Mouse (Mus musculus) intestine, embryonic 16.5 days (tissue): ENCODE data around the gene 4930556J24Rik. TPM values are rescaled to one million over a fixed set of nuclear protein-coding genes. Genes with fewer than 3 reads are reported as not detected.

ENCODE experiments used
- ATAC-seq: fragments of 200-750 bp; cut with Nextera tagmentation; 2 replicates; pipeline ENCODE4 v1.8.0; 2017; ENCODE audit warnings: moderate TSS enrichment, moderate library complexity
- H3K27ac ChIP-seq: fragments of 300-500 bp; sonication (generic); 2 replicates; pipeline ENCODE4 v1.5.1; 2014; ENCODE audit warnings: mild to moderate bottlenecking, low read length
- H3K27me3 ChIP-seq: fragments of 300-500 bp; sonication (generic); replicated peaks from 2 replicates; pipeline ENCODE4 v1.6.1; 2014; ENCODE audit warnings: low read length, control low read depth, mixed read lengths; ENCODE audit not compliant: control insufficient read depth, insufficient read depth
- H3K36me3 ChIP-seq: fragments of 300-500 bp; sonication (generic); 2 replicates; pipeline ENCODE4 v1.6.1; 2014; ENCODE audit warnings: low read length, control low read depth; ENCODE audit not compliant: control insufficient read depth, insufficient read depth
- H3K4me1 ChIP-seq: fragments of 300-500 bp; sonication (generic); 2 replicates; pipeline ENCODE4 v1.6.1; 2014; ENCODE audit warnings: low read length, control low read depth, mixed read lengths; ENCODE audit not compliant: control insufficient read depth, insufficient read depth
- H3K4me2 ChIP-seq: fragments of 300-500 bp; sonication (generic); 2 replicates; pipeline ENCODE4 v1.6.1; 2014; ENCODE audit warnings: low read depth, low read length, control low read depth
- H3K4me3 ChIP-seq: fragments of 300-500 bp; sonication (generic); 2 replicates; pipeline ENCODE4 v1.5.1; 2014; ENCODE audit warnings: mild to moderate bottlenecking, low read length
- H3K9ac ChIP-seq: fragments of 300-500 bp; sonication (generic); 2 replicates; pipeline ENCODE4 v1.6.1; 2014; ENCODE audit warnings: low read depth, low read length
- H3K9me3 ChIP-seq: fragments of 300-500 bp; sonication (generic); 2 replicates; pipeline ENCODE4 v1.6.1; 2016; ENCODE audit warnings: low read length, control low read depth; ENCODE audit not compliant: control insufficient read depth
- WGBS: fragments of 180-500 bp; shearing (Covaris S2); extraction: QIAGEN DNeasy Blood & Tissue Kit; methylation state at CpG from one replicate; pipeline ENCODE4 v1.1.7; 2014; 5-methylcytosine and 5-hydroxymethylcytosine counted together
- polyA plus RNA-seq: library from polyadenylated mRNA; unstranded; fragments of >200 nt; fragmentation: Nextera tagmentation; extraction: Ambion mirVana; gene quantifications from 2 replicates; pipeline ENCODE4 v1.2.1, GENCODE M21; 2015

Gene 4930556J24Rik
- polyA plus RNA-seq, 1 experiment from 2014 or later, result not detected

- WGBS, result 18% methylated on average over 66 of the region's 66 CpGs
- Histone ChIP-seq H3K4me1 (no peaks in the 10 kb centered on the region), H3K4me2 (peak overlapping the region; percentile 40), H3K4me3 (peak overlapping the region; percentile 33), H3K9me3 (no peaks in the 10 kb centered on the region), H3K27me3 (peaks cover 12% of the 10 kb centered on the region), H3K27ac (no peak overlapping the region), H3K36me3 (peaks cover 7% of the 10 kb centered on the region; the same call in 1 of the 2 replicates), H3K9ac (0 out of 2 replicates have a peak overlapping the region, but pooled peaks have one; percentile 4)
- ATAC-seq, result no peak
Measured at GRCm38 (mm10) chr11:3997978-3998720, 21.6 kb upstream of the 4930556J24Rik start.

- Histone ChIP-seq H3K4me3 (no peak overlapping the region), H3K9ac (no peak overlapping the region), H3K4me2 (no peak overlapping the region), H3K27ac (no peak overlapping the region), H3K36me3 (peaks cover 7% of the 10 kb centered on the region; the same call in 1 of the 2 replicates), H3K27me3 (peaks cover 12% of the 10 kb centered on the region), H3K4me1 (no peaks in the 10 kb centered on the region), H3K9me3 (no peaks in the 10 kb centered on the region)
- 87% methylated on average over 3 of the region's 3 CpGs for WGBS
- no peak for ATAC-seq
Measured at GRCm38 (mm10) chr11:3996840-3997239, 20.3 kb upstream of the 4930556J24Rik start.

GRCm38 (mm10) chr11:3995511-3995910, 18.9 kb upstream of the 4930556J24Rik start:
- no peak for ATAC-seq
- Histone ChIP-seq H3K9me3 (no peaks in the 10 kb centered on the region), H3K36me3 (peaks cover 7% of the 10 kb centered on the region; the same call in 1 of the 2 replicates), H3K4me1 (no peaks in the 10 kb centered on the region), H3K4me2 (no peak overlapping the region), H3K9ac (no peak overlapping the region), H3K4me3 (no peak overlapping the region), H3K27ac (no peak overlapping the region), H3K27me3 (peaks cover 12% of the 10 kb centered on the region)
- 79% methylated on average over 5 of the region's 5 CpGs for WGBS

GRCm38 (mm10) chr11:3993914-3994313, 17.3 kb upstream of the 4930556J24Rik start:
- no peak overlapping the region for H3K9ac ChIP-seq
- H3K4me2 ChIP-seq, result no peak overlapping the region
- no peak overlapping the region for H3K27ac ChIP-seq
- H3K9me3 ChIP-seq, result no peaks in the 10 kb centered on the region
- peaks cover 7% of the 10 kb centered on the region; the same call in 1 of the 2 replicates for H3K36me3 ChIP-seq
- H3K4me3 ChIP-seq, result no peak overlapping the region
- ATAC-seq, result no peak
- WGBS, result 88% methylated on average over 6 of the region's 6 CpGs
- H3K27me3 ChIP-seq, result peaks cover 11% of the 10 kb centered on the region
- H3K4me1 ChIP-seq, result no peaks in the 10 kb centered on the region; the same call in 1 of the 2 replicates

- Histone ChIP-seq H3K4me2 (no peak overlapping the region), H3K36me3 (peaks cover 3% of the 10 kb centered on the region; the same call in 1 of the 2 replicates), H3K9me3 (no peaks in the 10 kb centered on the region), H3K27me3 (peaks cover 3% of the 10 kb centered on the region), H3K4me3 (no peak overlapping the region), H3K9ac (no peak overlapping the region), H3K4me1 (peaks cover 5% of the 10 kb centered on the region; the same call in 1 of the 2 replicates), H3K27ac (no peak overlapping the region)
- no peak for ATAC-seq
- 65% methylated on average over 6 of the region's 6 CpGs for WGBS
Measured at GRCm38 (mm10) chr11:3993132-3993531, 16.6 kb upstream of the 4930556J24Rik start.

GRCm38 (mm10) chr11:3989748-3990147, 13.2 kb upstream of the 4930556J24Rik start:
- 59% methylated on average over 3 of the region's 3 CpGs for WGBS
- no peak for ATAC-seq

GRCm38 (mm10) chr11:3983863-3984745, 7.5 kb upstream of the 4930556J24Rik start:
- 8% methylated on average over 15 of the region's 15 CpGs for WGBS
- Histone ChIP-seq H3K36me3 (peaks cover 4% of the 10 kb centered on the region; the same call in 1 of the 2 replicates), H3K4me3 (peak overlapping the region; percentile 56), H3K27me3 (peaks cover 2% of the 10 kb centered on the region; the same call in 1 of the 2 replicates), H3K4me2 (peak overlapping the region; percentile 50), H3K9me3 (no peaks in the 10 kb centered on the region), H3K9ac (peak overlapping the region; percentile 69), H3K27ac (peak overlapping the region; percentile 76), H3K4me1 (peaks cover 16% of the 10 kb centered on the region)
- peak; percentile 74 for ATAC-seq

More at GRCm38 (mm10) chr11:3989748-3990147, 13.2 kb upstream of the 4930556J24Rik start:
- Histone ChIP-seq H3K36me3 (no peaks in the 10 kb centered on the region), H3K4me1 (peaks cover 8% of the 10 kb centered on the region; the same call in 1 of the 2 replicates), H3K4me3 (no peak overlapping the region), H3K9ac (no peak overlapping the region), H3K4me2 (no peak overlapping the region), H3K27me3 (no peaks in the 10 kb centered on the region), H3K9me3 (no peaks in the 10 kb centered on the region), H3K27ac (no peak overlapping the region)

- Histone ChIP-seq H3K4me3 (peak within 1 kb of the TSS; percentile 56), H3K4me1 (peaks cover 13% of the 10 kb centered on the region), H3K9ac (peak within 1 kb of the TSS; percentile 69), H3K9me3 (no peaks in the 10 kb centered on the region), H3K27ac (peak within 1 kb of the TSS; percentile 76), H3K27me3 (peaks cover 2% of the 10 kb centered on the region; the same call in 1 of the 2 replicates), H3K4me2 (peak within 1 kb of the TSS; percentile 50), H3K36me3 (peaks cover 9% of the 10 kb centered on the region)
- ATAC-seq, result peak; percentile 84
- WGBS, result under 1% methylated on average over 26 of the region's 37 CpGs
Measured at GRCm38 (mm10) chr11:3983291-3983862, 6.8 kb upstream of the 4930556J24Rik start, which contains the start of gene Gal3st1. Gene Gal3st1, plus strand, starts transcription at chr11:3983636.
